Mouse (Mus musculus): ENCODE measurements around the gene Tle3.

The Tle3 gene

GRCm38 (mm10) chr9:61436104-61436503 lies 63.9 kb downstream of the Tle3 start:
- DNase-seq (ENCODE audit: low spot score), result peak; percentile 87

DNA sequence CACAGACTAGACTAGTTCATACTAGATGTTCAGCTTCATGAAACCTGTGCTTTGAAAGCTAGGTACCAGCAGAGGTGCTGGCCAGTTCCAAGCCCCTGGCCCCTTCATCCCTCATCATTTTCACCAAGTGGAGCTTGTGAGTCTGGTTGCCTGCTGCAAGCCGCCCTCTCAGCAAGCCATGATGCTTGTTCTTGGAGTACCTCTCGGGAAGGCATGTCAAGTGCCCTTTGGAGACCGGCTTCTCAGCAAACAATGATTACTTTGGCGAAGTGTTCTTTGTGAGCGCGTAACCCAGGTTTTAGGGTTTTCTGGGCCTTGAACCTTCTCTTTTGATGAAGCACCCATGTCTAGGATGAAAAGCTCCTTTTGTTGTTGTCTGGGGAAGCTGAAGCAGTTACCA lies 64.6 kb downstream of the Tle3 start:
- DNase-seq (ENCODE audit: low spot score), result no peak

- no peak for DNase-seq (ENCODE audit: low spot score)
These were observed 66.9 kb downstream of the Tle3 start for GRCm38 (mm10) chr9:61439092-61439491.

DNA sequence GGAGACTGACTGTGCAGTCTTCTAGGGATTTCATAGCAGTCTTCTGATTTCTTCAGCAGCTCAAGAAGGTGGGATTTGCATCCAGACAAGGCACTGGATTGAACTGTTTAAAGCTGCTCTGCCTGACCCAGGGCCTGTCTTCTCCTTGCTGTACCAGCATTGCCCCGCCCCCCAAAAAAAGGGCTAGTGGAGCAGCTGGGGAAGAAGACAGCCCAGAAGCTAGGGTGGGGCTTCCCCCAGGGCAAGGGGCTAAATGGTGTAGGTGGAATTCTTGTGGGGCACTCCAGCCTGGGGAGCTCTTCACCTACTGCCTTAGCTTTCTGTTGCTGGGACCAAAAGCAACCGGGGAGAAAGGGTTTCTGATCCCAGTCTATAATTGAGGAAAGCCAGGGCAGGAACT lies 67.8 kb downstream of the Tle3 start:
- no peak for DNase-seq (ENCODE audit: low spot score)

- DNase-seq (ENCODE audit: low spot score), result no peak
These were observed 69.2 kb downstream of the Tle3 start for GRCm38 (mm10) chr9:61441206-61441913.

DNA sequence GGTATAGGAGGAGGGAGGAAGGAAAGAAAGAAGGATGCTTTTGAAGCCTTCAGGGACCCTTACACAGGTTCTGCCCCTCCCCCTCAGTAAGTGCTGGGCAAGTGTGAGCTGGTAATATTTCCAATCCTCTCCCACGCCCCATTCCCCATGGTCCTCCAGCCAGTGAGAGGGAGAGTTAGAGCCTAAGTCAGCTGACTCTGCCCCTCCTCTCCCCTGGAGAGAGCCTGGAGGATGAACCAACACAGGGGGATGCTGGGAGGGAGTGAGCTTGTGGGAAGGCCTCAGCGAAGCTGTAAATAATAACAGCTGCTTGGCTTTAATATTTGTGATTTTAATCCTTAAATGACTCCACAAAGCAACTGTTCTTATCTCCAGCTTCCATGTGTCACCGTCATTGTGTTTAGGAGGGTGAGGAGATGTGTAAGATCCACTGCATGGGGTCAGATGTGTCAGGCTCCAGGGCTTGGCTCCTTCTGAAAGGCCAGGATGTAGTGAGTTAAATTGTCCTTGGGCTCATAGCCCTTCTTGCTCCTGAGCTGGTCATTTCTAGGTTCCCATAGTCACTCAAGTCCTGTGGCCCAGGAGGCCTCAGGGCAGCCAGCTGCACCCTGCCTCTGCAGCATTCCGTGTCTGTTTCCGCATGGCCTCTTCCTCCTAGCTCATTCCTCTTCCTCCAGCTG lies 70.9 kb downstream of the Tle3 start:
- no peak for DNase-seq (ENCODE audit: low spot score)

GRCm38 (mm10) chr9:61445151-61445550 lies 73.0 kb downstream of the Tle3 start:
- DNase-seq (ENCODE audit: low spot score), result no peak

- peak; percentile 11 for DNase-seq (ENCODE audit: low spot score)
These were observed 73.6 kb downstream of the Tle3 start for GRCm38 (mm10) chr9:61445711-61446222.

- DNase-seq (ENCODE audit: low spot score), result no peak
These were observed 74.8 kb downstream of the Tle3 start for GRCm38 (mm10) chr9:61446965-61447364.

DNA sequence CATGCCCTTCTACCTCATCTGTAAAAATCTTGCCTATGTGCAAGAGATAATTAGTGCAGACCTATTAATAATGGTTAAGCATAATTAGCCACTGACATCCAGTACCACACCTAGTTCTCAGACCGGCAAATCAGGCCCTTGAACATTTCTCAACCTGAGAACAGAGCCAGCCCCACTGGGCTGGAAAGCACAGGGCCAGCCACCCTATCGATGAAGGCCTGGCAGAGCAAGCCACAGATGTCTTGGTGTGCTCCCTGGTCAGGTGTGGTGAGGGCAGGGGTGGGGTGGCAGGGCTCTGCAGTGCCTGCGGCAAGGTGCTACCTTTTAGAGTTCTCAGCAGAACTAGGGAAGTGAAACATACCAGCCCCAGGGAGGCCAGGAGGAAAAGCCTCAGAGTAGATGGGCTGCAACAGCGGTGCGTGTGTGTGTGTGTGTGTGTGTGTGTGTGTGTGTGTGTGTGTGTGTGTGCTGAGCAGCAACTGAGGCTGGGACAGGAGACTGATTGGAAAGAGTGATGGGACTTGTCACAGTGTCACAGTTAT lies 77.3 kb downstream of the Tle3 start:
- no peak for DNase-seq (ENCODE audit: low spot score)

- DNase-seq (ENCODE audit: low spot score), result no peak
These were observed 79.9 kb downstream of the Tle3 start for GRCm38 (mm10) chr9:61452081-61452480.

DNA sequence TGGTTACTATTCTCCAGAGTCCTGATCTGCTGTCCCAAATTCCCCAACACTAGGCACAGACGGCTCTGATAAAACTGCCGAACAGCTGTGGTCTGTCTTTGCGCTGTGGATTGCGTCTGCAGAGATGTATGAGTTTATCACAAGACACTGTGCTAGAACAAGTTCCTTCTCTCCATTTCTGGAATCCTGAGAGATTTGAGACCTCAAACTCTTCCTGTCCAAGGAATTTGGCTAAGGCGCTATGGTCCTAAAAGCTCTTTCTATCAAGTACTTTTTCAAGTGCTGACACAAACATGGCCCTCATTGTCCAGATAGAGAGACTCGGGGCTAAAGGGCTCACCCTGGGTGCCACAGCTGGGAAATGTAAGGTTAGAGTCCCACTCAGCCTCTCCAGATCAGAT lies 83.7 kb downstream of the Tle3 start:
- peak; percentile 11 for DNase-seq (ENCODE audit: low spot score)

- DNase-seq (ENCODE audit: low spot score), result no peak
These were observed 84.4 kb downstream of the Tle3 start for GRCm38 (mm10) chr9:61456441-61457161.

DNA sequence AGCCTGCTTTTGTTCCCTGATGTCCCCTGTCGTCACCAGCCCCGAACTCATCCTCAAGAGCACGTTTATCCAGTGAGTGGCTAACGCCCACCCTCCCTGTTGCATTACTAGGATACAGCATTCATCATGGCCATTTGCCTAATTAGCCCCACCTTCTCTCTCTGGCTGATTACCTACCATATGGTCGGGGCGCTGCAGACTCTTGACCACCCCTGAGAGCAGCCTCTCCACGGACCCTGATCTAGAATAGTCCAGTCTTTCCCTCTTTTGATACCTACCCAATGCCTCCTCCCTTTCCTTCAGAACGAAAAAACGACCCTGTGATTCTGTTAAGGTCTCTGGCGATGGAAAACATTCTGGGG lies 85.0 kb downstream of the Tle3 start:
- DNase-seq (ENCODE audit: low spot score), result no peak

- DNase-seq (ENCODE audit: low spot score), result no peak
These were observed 89.7 kb downstream of the Tle3 start for GRCm38 (mm10) chr9:61461859-61462258.

DNA sequence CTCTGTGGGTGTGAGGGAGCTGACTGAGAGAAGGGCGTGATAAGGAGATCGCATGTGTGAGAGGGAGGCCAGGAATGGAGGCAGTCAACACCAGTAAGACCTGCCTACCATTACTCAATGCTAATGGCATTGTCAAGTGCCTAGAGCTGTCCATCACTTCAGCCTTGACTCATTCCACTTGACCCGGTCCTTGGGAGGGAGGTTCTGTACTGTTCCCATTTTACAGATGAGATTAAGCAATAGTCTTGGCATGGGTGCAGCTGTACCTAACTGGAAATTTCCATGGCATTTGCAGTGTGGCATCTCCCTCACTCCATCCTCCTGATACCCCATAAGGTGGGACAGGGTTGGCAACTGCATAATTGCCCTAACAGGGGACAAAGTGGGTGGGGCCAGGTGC lies 95.3 kb downstream of the Tle3 start:
- DNase-seq (ENCODE audit: low spot score), result no peak
